Mouse (Mus musculus): Measurements from ENCODE around the gene Wdhd1. TPM values are rescaled to one million over a fixed set of nuclear protein-coding genes. Genes with fewer than 3 reads are reported as not detected.

Wdhd1 gene
- total and polyA plus RNA-seq, 3 experiments: 37.1 to 81.0 (median 61.4) TPM

- Histone ChIP-seq H3K36me3 (replicated peaks in 1 of 2; ENCODE audit: control insufficient read depth in 1 of 2, insufficient read depth in 1 of 2, low read length in 1 of 2) (no peaks in the 10 kb centered on the region), H3K4me3 (replicated peaks in 1 of 3; ENCODE audit: low read depth in 2 of 3, low read length in 2 of 3, poor library complexity in 1 of 3) (no peak overlapping the region), H3K9me3 (replicated peaks; ENCODE audit: low read length) (no peaks in the 10 kb centered on the region), H3K27ac (ENCODE audit: insufficient read depth, low read depth) (no peak overlapping the region), H3K9ac (ENCODE audit: insufficient read depth, low read depth) (no peak overlapping the region), H3K27me3 (replicated peaks) (no peaks in the 10 kb centered on the region), H3K79me2 (replicated peaks; ENCODE audit: control insufficient read depth, extremely low read depth, insufficient read depth, poor library complexity, severe bottlenecking) (no peaks in the 10 kb centered on the region), H3K4me1 (ENCODE audit: control insufficient read depth in 1 of 2, insufficient read depth in 2 of 2) (peaks cover 2 to 14% of the 10 kb centered on the region in 2 experiments; a peak in 3 of 4 replicates), H3K4me2 (ENCODE audit: insufficient read depth, low read depth, poor library complexity, severe bottlenecking) (no peak overlapping the region)
- no peak for DNase-seq (ENCODE audit: extremely low read depth)
- in situ Hi-C loops (cut with MboI; ENCODE audit: low pct_ligation_motif_present, low pct_unique_long_range_greater_than_20kb, low sequenced_read_pairs) (no loop called here), dilution Hi-C loops (cut with MboI; ENCODE audit: extremely low pct_ligation_motif_present, extremely low pct_unique_long_range_greater_than_20kb, low sequenced_read_pairs) (no loop called here)
- no peak for TF ChIP-seq USF2 (conservative IDR thresholded peaks at IDR 0.05; ENCODE audit: low read depth, low read length)
- no peak for TF ChIP-seq TBP (conservative IDR thresholded peaks at IDR 0.05; ENCODE audit: low read depth, low read length)
- no peak for TF ChIP-seq ZKSCAN1 (IDR thresholded peaks at IDR 0.05; ENCODE audit: borderline replicate concordance, low read depth, low read length)
- no peak for TF ChIP-seq ELF1 (IDR thresholded peaks at IDR 0.05; ENCODE audit: low read depth, low read length)
- no peak for TF ChIP-seq GABPA (IDR thresholded peaks at IDR 0.05; ENCODE audit: insufficient replicate concordance, low read depth, low read length)
- no peak for TF ChIP-seq NELFE (IDR thresholded peaks at IDR 0.05; ENCODE audit: low read depth, low read length)
- TF ChIP-seq ZMIZ1 (IDR thresholded peaks at IDR 0.05; ENCODE audit: low read depth, low read length): no peak
- no peak for TF ChIP-seq MAX (IDR thresholded peaks at IDR 0.05; ENCODE audit: low read length)
- TF ChIP-seq POLR2AphosphoS2 (IDR thresholded peaks at IDR 0.05; ENCODE audit: low read depth, low read length): no peak
- no peak for TF ChIP-seq BHLHE40 (IDR thresholded peaks at IDR 0.05; ENCODE audit: low read depth, low read length)
- TF ChIP-seq IRF4 (IDR thresholded peaks at IDR 0.05; ENCODE audit: low read depth, low read length): no peak
- TF ChIP-seq MYC (IDR thresholded peaks at IDR 0.05; ENCODE audit: low read depth, low read length): no peak
- TF ChIP-seq ZNF384 (IDR thresholded peaks at IDR 0.05; ENCODE audit: low read depth, low read length): no peak
- TF ChIP-seq ETS1 (conservative IDR thresholded peaks at IDR 0.05; ENCODE audit: low read depth, low read length): no peak
- TF ChIP-seq TCF12 (IDR thresholded peaks at IDR 0.05; ENCODE audit: low read depth, low read length): no peak
- no peak for TF ChIP-seq SIN3A (IDR thresholded peaks at IDR 0.05; ENCODE audit: low read length)
- TF ChIP-seq UBTF (IDR thresholded peaks at IDR 0.05; ENCODE audit: low read depth, low read length): no peak
- no peak for TF ChIP-seq RAD21 (IDR thresholded peaks at IDR 0.05; ENCODE audit: low read depth, low read length)
- TF ChIP-seq MXI1 (IDR thresholded peaks at IDR 0.05; ENCODE audit: low read depth, low read length): no peak
- TF ChIP-seq JUN (IDR thresholded peaks at IDR 0.05; ENCODE audit: insufficient read depth, low read depth, low read length): no peak
Measured at GRCm38 (mm10) chr14:47197340-47197739, 79.3 kb downstream of the Wdhd1 start.

GRCm38 (mm10) chr14:47196711-47197110 lies 79.9 kb downstream of the Wdhd1 start:
- Histone ChIP-seq H3K36me3 (replicated peaks in 1 of 2; ENCODE audit: control insufficient read depth in 1 of 2, insufficient read depth in 1 of 2, low read length in 1 of 2) (no peaks in the 10 kb centered on the region), H3K4me2 (ENCODE audit: insufficient read depth, low read depth, poor library complexity, severe bottlenecking) (no peak overlapping the region), H3K9me3 (replicated peaks; ENCODE audit: low read length) (no peaks in the 10 kb centered on the region), H3K27ac (ENCODE audit: insufficient read depth, low read depth) (no peak overlapping the region), H3K4me3 (replicated peaks in 1 of 3; ENCODE audit: low read depth in 2 of 3, low read length in 2 of 3, poor library complexity in 1 of 3) (no peak overlapping the region), H3K79me2 (replicated peaks; ENCODE audit: control insufficient read depth, extremely low read depth, insufficient read depth, poor library complexity, severe bottlenecking) (no peaks in the 10 kb centered on the region), H3K4me1 (ENCODE audit: control insufficient read depth in 1 of 2, insufficient read depth in 2 of 2) (peaks cover 2 to 14% of the 10 kb centered on the region in 2 experiments; a peak in 3 of 4 replicates), H3K27me3 (replicated peaks) (no peaks in the 10 kb centered on the region), H3K9ac (ENCODE audit: insufficient read depth, low read depth) (no peak overlapping the region)
- in situ Hi-C loops (cut with MboI; ENCODE audit: low pct_ligation_motif_present, low pct_unique_long_range_greater_than_20kb, low sequenced_read_pairs): no loop called here
- dilution Hi-C loops (cut with MboI; ENCODE audit: extremely low pct_ligation_motif_present, extremely low pct_unique_long_range_greater_than_20kb, low sequenced_read_pairs): no loop called here
- no peak for TF ChIP-seq MXI1 (IDR thresholded peaks at IDR 0.05; ENCODE audit: low read depth, low read length)
- no peak for TF ChIP-seq SMC3 (IDR thresholded peaks at IDR 0.05; ENCODE audit: low read depth, low read length)
- no peak for TF ChIP-seq RCOR1 (conservative IDR thresholded peaks at IDR 0.05; ENCODE audit: low read depth, low read length)
- no peak for TF ChIP-seq TCF12 (IDR thresholded peaks at IDR 0.05; ENCODE audit: low read depth, low read length)
- no peak for TF ChIP-seq MAFK (IDR thresholded peaks at IDR 0.05; ENCODE audit: insufficient replicate concordance, low read length)
- TF ChIP-seq USF2 (conservative IDR thresholded peaks at IDR 0.05; ENCODE audit: low read depth, low read length): no peak
- no peak for TF ChIP-seq BHLHE40 (IDR thresholded peaks at IDR 0.05; ENCODE audit: low read depth, low read length)
- no peak for TF ChIP-seq NELFE (IDR thresholded peaks at IDR 0.05; ENCODE audit: low read depth, low read length)
- no peak for TF ChIP-seq MYC (IDR thresholded peaks at IDR 0.05; ENCODE audit: low read depth, low read length)
- no peak for TF ChIP-seq EP300 (IDR thresholded peaks at IDR 0.05; ENCODE audit: low read length)
- no peak for TF ChIP-seq KAT2A (IDR thresholded peaks at IDR 0.05; ENCODE audit: insufficient replicate concordance, low read length)
- TF ChIP-seq GABPA (IDR thresholded peaks at IDR 0.05; ENCODE audit: insufficient replicate concordance, low read depth, low read length): no peak
- TF ChIP-seq E2F4 (IDR thresholded peaks at IDR 0.05; ENCODE audit: insufficient replicate concordance, low read depth, low read length): no peak
- no peak for TF ChIP-seq SIN3A (IDR thresholded peaks at IDR 0.05; ENCODE audit: low read length)
- TF ChIP-seq JUN (IDR thresholded peaks at IDR 0.05; ENCODE audit: insufficient read depth, low read depth, low read length): no peak
- no peak for DNase-seq (ENCODE audit: extremely low read depth)

Measured in CH12.LX (cell line).